ENCODE assay signal across 8 mouse cellular contexts in genomic region chr13:28958211-28959067, GRCm38 (mm10). TPM values are rescaled to one million over a fixed set of nuclear protein-coding genes. Genes with fewer than 3 reads are reported as not detected.
DNase-seq lines count a peak whose midpoint lies in the region; ATAC-seq lines count a peak whose summit lies in the region.

No protein-coding gene starts in this region.

- intact Hi-C loops in heart, postnatal 10 days (cut with DNase I) = loop anchor here (1.0 to 10.0 kb wide), 5 partner anchors 244 to 1026 kb away; partner anchors contain the start of gene E2f3

- peak overlapping the region; percentile 96 for H3K27ac ChIP-seq in forebrain, embryonic 14.5 days (ENCODE audit: low read depth, low read length)
- H3K27ac ChIP-seq in lung, embryonic 15.5 days = peak overlapping the region; percentile 96

- ATAC-seq in cerebellum, adult (ENCODE audit: insufficient number of reproducible peaks, low FRiP score, low TSS enrichment) = peak; percentile 49
- peak; percentile 47 for ATAC-seq in forebrain, embryonic 14.5 days
- peak; percentile 68 for ATAC-seq in lung, embryonic 15.5 days (ENCODE audit: borderline replicate concordance, extremely low read depth, low FRiP score, low TSS enrichment)

- H3K36me3 ChIP-seq in forebrain, embryonic 14.5 days (ENCODE audit: control insufficient read depth, insufficient read depth, low read length) = no peaks in the 10 kb centered on the region
- no peaks in the 10 kb centered on the region for H3K36me3 ChIP-seq in lung, embryonic 15.5 days

- no peaks in the 10 kb centered on the region for H3K27me3 ChIP-seq in forebrain, embryonic 14.5 days (replicated peaks; ENCODE audit: control insufficient read depth, insufficient read depth, low read length)
- H3K27me3 ChIP-seq in lung, embryonic 15.5 days = no peaks in the 10 kb centered on the region

- H3K4me1 ChIP-seq in forebrain, embryonic 14.5 days (ENCODE audit: control insufficient read depth, insufficient read depth, low read length) = peaks cover 19% of the 10 kb centered on the region
- peaks cover 27% of the 10 kb centered on the region; the same call in 1 of the 2 replicates for H3K4me1 ChIP-seq in lung, embryonic 15.5 days

- peak overlapping the region; percentile 97 for H3K4me2 ChIP-seq in forebrain, embryonic 14.5 days (ENCODE audit: low read length)
- H3K4me2 ChIP-seq in lung, embryonic 15.5 days = peak overlapping the region; percentile 96

- DNase-seq in CD8-positive naive resting alpha-beta T cell, adult 2 months (ENCODE audit: low read depth in 2 of 2, low spot score in 2 of 2) = peak; percentile 31 to 47
- peak; percentile 89 for DNase-seq in forebrain, embryonic 14.5 days (ENCODE audit: low spot score)
- DNase-seq in heart, postnatal 10 days = peak; percentile 86 to 88
- DNase-seq in layer of hippocampus, adult 18-20 months (ENCODE audit: low spot score in 2 of 2) = peak; percentile 52 to 68
- DNase-seq in ovary, postnatal 14 days (ENCODE audit: low spot score) = peak; percentile 61
- DNase-seq in thymus, postnatal 10 days (ENCODE audit: low spot score in 2 of 2) = peak; percentile 77 to 82

- peak overlapping the region; percentile 70 for H3K9ac ChIP-seq in forebrain, embryonic 14.5 days (ENCODE audit: low read length)
- peak overlapping the region; percentile 63 for H3K9ac ChIP-seq in lung, embryonic 15.5 days

- WGBS in forebrain, embryonic 14.5 days = under 1% methylated on average over 53 of the region's 54 CpGs
- WGBS in lung, embryonic 15.5 days = 1% methylated on average over 54 of the region's 54 CpGs

- H3K9me3 ChIP-seq in forebrain, embryonic 14.5 days (replicated peaks; ENCODE audit: control insufficient read depth, low read length) = no peaks in the 10 kb centered on the region
- no peaks in the 10 kb centered on the region for H3K9me3 ChIP-seq in lung, embryonic 15.5 days

- peak overlapping the region; percentile 54 for H3K4me3 ChIP-seq in forebrain, embryonic 14.5 days (ENCODE audit: low read depth, low read length)
- peak overlapping the region; percentile 62 for H3K4me3 ChIP-seq in lung, embryonic 15.5 days

RNA-seq across cellular contexts. Expression of gene Sox4, which starts 4.9 kb away (rescaled TPM):
- 284 and 311 TPM in 2 replicates for polyA plus RNA-seq in forebrain, embryonic 14.5 days (2014; fragmentation: Nextera tagmentation; extraction: Ambion mirVana)
- 100 to 1,000 TPM in 1 of 2 experiments, 10 to 100 TPM in 1; 58.8 to 129 TPM for total RNA-seq in heart, postnatal 10 days (2021)
- 10 to 100 TPM; 15.7 to 17.0 TPM for total RNA-seq in layer of hippocampus, adult 18-20 months (2021)
- 60.7 and 61.2 TPM in 2 replicates for polyA plus RNA-seq in lung, embryonic 15.5 days (2015; fragmentation: Nextera tagmentation; extraction: Ambion mirVana)

Comparison
In these comparisons a context has a peak if more than half of its experiments do, and no peak if none do; other contexts are left out.
1. Peak in every context shown above with its lines: DNase-seq, ATAC-seq, H3K4me3 ChIP-seq and H3K27ac ChIP-seq.
2. DNase-seq: peak in every context shown above with its lines; median percentile 89 in forebrain, embryonic 14.5 days; 87 in heart, postnatal 10 days; 80 in thymus, postnatal 10 days; 61 in ovary, postnatal 14 days; 60 in layer of hippocampus, adult 18-20 months; 39 in CD8-positive naive resting alpha-beta T cell, adult 2 months.